Mouse (Mus musculus) cerebellum, adult 9-10 months (tissue): ENCODE data around the gene Chac1.

Experiments
- DNase-seq: peaks from one replicate; pipeline ENCODE4 v3.0.0; 2022

The Chac1 gene

GRCm38 (mm10) chr2:119350555-119351486 lies at the start of gene Chac1:
TSS of gene Chac1 (plus strand) at chr2:119351229.
- peak; percentile 95 for DNase-seq

- DNase-seq: no peak
These were observed 48.2 kb upstream of the Chac1 start for GRCm38 (mm10) chr2:119302876-119303275.

GRCm38 (mm10) chr2:119304391-119304790 lies 46.6 kb upstream of the Chac1 start:
- DNase-seq: no peak

- no peak for DNase-seq
These were observed 46.2 kb upstream of the Chac1 start for GRCm38 (mm10) chr2:119304798-119305208.

- DNase-seq: no peak
These were observed 39.5 kb upstream of the Chac1 start for GRCm38 (mm10) chr2:119311544-119311943.

GRCm38 (mm10) chr2:119312380-119312958 lies 38.6 kb upstream of the Chac1 start:
- DNase-seq: no peak

- DNase-seq: no peak
These were observed 37.1 kb upstream of the Chac1 start for GRCm38 (mm10) chr2:119313780-119314479.

- DNase-seq: no peak
These were observed 36.2 kb upstream of the Chac1 start for GRCm38 (mm10) chr2:119314742-119315310.

GRCm38 (mm10) chr2:119318043-119318710 lies 32.9 kb upstream of the Chac1 start:
- DNase-seq: no peak

- no peak for DNase-seq
These were observed 30.5 kb upstream of the Chac1 start for GRCm38 (mm10) chr2:119320571-119320970.

- DNase-seq: no peak
These were observed 29.1 kb upstream of the Chac1 start for GRCm38 (mm10) chr2:119321771-119322586.

GRCm38 (mm10) chr2:119322587-119323300 lies 28.3 kb upstream of the Chac1 start:
- no peak for DNase-seq

- no peak for DNase-seq
These were observed 27.0 kb upstream of the Chac1 start for GRCm38 (mm10) chr2:119323866-119324575.

GRCm38 (mm10) chr2:119324576-119325318 lies 26.3 kb upstream of the Chac1 start:
- no peak for DNase-seq

GRCm38 (mm10) chr2:119325568-119326143 lies 25.4 kb upstream of the Chac1 start, which contains the start of gene Dll4:
TSS of gene Dll4 (plus strand) at chr2:119325784.
- DNase-seq: no peak

- no peak for DNase-seq
These were observed 24.6 kb upstream of the Chac1 start for GRCm38 (mm10) chr2:119326161-119327101.

- DNase-seq: peak; percentile 66
These were observed 23.9 kb upstream of the Chac1 start for GRCm38 (mm10) chr2:119327102-119327480.

- DNase-seq: no peak
These were observed 23.0 kb upstream of the Chac1 start for GRCm38 (mm10) chr2:119327942-119328526.
